Mouse (Mus musculus) erythroblast, adult 5-6 weeks (primary cell): Measurements from ENCODE around the gene Zfp330. TPM values are rescaled to one million over a fixed set of nuclear protein-coding genes. Genes with fewer than 3 reads are reported as not detected.

ENCODE experiments used
- ATAC-seq: replicated peaks from 2 replicates; pipeline ENCODE4 v1.8.0; 2016; ENCODE audit warnings: moderate number of reproducible peaks, mild to moderate bottlenecking, moderate TSS enrichment, inconsistent platforms; ENCODE audit not compliant: poor library complexity, low FRiP score, severe bottlenecking
- total RNA-seq, 2 experiments: library from RNA; stranded (forward) in 1 of 2; stranded (reverse) in 1 of 2; fragments of 150-400 nt in 1 of 2; fragments of 200-764, 138-1000 nt in 1 of 2; gene quantifications; 2 replicates each; pipeline versions ENCODE4 v1.2.3 to v1.2.4; 2015 to 2017; ENCODE audit warnings: low replicate concordance in 2 of 2

The Zfp330 gene
- total RNA-seq (2015; ENCODE audit: low replicate concordance) = 12.3 and 17.7 TPM in 2 replicates
- 19.7 and 24.7 TPM in 2 replicates for total RNA-seq (2017; ENCODE audit: low replicate concordance)

GRCm38 (mm10) chr8:82774093-82774422 lies at the start of gene Zfp330:
Gene Zfp330, minus strand, starts transcription at chr8:82774160.
- peak; percentile 99 for ATAC-seq

GRCm38 (mm10) chr8:82777945-82778344 lies 4.0 kb upstream of the Zfp330 start:
- ATAC-seq = no peak

GRCm38 (mm10) chr8:82777406-82777805 lies 3.4 kb upstream of the Zfp330 start:
- ATAC-seq = no peak

- no peak for ATAC-seq
Observed at GRCm38 (mm10) chr8:82774482-82774881, 522 bp upstream of the Zfp330 start.

GRCm38 (mm10) chr8:82773332-82774092 lies 448 bp downstream of the Zfp330 start:
- peak; percentile 48 for ATAC-seq

- ATAC-seq = no peak
Observed at GRCm38 (mm10) chr8:82770886-82771285, 3.1 kb downstream of the Zfp330 start.

- ATAC-seq = no peak
Observed at GRCm38 (mm10) chr8:82759071-82759470, 14.9 kb downstream of the Zfp330 start.

DNA sequence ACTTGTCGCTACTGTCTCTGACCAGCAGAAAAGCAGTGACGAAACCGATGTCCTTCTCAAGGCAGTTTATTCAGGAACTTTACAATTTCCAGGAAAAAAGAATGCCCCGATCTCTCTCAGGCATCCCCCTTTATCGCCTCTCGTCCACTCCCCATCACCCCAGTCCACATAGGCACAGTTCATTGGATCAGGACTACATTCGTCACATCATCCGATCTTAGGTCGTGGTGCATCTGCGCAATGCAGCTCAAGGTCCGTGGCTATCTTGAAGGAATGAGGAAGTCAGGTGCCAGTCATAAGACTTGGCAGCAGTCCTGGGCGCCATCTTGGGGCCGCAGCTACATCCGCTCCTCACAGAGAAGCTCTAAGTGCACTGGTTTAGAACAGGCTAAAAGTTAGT lies 19.0 kb downstream of the Zfp330 start:
- no peak for ATAC-seq

- ATAC-seq = no peak
Observed at GRCm38 (mm10) chr8:82746617-82747016, 27.3 kb downstream of the Zfp330 start.

DNA sequence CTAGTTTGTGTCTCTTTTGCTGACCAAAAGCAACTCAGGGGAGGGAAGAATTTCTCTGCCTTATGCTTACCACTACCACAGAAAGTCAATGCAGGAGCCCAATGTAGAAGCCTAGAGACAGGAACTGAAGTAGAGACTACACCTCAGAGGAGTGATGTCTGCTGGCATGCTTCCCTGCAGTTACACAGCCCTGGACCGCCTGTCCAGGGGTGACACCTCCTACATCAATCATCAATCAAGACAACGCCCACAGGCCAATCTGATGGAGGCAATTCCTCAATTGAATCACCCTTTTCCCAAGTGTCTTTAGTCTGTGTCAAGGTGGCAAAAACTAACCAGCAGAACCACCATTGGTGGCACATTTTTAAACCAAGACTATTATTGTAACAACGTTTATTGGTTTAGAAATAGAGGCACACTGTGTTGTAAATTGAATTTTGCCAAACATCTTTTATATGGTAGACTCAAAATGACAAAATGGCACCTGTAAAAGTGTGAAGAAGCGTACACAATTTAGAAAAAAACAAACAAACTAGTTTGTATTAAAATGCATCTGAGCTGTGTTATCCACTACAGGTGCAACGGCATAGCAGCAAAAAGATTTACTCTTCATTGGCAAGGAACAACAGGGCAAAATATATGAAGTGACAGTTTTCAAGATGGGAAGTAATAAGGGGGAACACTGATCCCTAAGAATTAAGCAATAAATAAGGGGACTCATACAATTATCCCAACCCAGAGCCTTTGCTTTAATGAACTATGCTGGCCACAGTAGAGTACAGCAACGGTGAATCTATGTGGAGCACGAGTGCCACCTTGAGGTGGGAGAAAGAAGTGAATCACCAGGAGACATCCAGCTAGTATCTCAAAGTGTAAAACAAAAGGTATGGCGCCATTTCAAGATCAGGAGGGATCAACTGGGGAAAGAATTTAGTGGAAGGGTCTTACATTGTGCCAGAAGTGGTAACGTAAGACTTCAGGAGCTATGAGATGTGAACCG lies 29.8 kb downstream of the Zfp330 start:
- no peak; the same call in 1 of the 2 replicates for ATAC-seq

Other genes starting within 250 kb of the Zfp330 start
- 0.63 and 0.96 TPM in 2 replicates for gene Rnf150, start 89.2 kb upstream of the Zfp330 start, total RNA-seq (2015; ENCODE audit: low replicate concordance)
- gene Rnf150, start 89.2 kb upstream of the Zfp330 start, total RNA-seq (2017; ENCODE audit: low replicate concordance) = 0.17 and 0.42 TPM in 2 replicates